ENCODE assay signal across 23 mouse cellular contexts in the genomic region with DNA sequence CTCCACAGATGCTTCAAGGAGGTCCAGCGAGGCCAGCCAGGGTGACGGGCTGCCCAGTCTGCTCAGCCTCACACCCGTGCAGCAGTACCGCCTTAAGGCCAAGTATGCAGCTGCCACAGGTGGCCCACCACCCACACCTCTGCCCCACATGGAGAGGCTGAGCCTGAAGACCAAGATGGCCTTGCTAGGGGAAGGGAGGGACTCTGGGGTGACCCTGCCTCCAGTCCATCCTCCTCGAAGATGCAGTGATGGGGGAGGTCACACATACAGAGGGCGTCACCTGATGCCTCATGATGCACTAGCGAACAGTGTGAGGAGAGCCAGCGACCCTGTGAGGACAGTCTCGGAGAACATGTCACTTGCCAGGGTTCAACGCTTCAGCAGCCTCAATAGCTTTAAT.
DNase-seq lines count a peak whose midpoint lies in the region; ATAC-seq lines count a peak whose summit lies in the region.
"Had no signal": no experiment of that assay in that cellular context is flagged by ENCODE, and none has a peak within 500 bp of the region (broad histone marks: within the 10 kb centered on the region; RNA-seq: fewer than 3 reads in every experiment).

No protein-coding gene starts in this region.

- no peak overlapping the region for H3K27ac ChIP-seq in kidney, embryonic 14.5 days (ENCODE audit: low read depth, low read length)
- no peak overlapping the region for H3K27ac ChIP-seq in midbrain, embryonic 11.5 days (ENCODE audit: low read depth, low read length)
- H3K27ac ChIP-seq in midbrain, embryonic 10.5 days (replicated peaks) = no peak overlapping the region
- no peak overlapping the region for H3K27ac ChIP-seq in midbrain, embryonic 14.5 days (replicated peaks; ENCODE audit: low read depth, low read length)
- H3K27ac ChIP-seq in midbrain, embryonic 16.5 days (ENCODE audit: low read length) = no peak overlapping the region
- H3K27ac ChIP-seq: embryonic facial prominence, embryonic 13.5 days; limb, embryonic 15.5 days; liver, embryonic 14.5 days; macrophage; neural tube, embryonic 13.5 days; stomach, embryonic 15.5 days had no signal

- H3K9ac ChIP-seq in kidney, embryonic 14.5 days (ENCODE audit: low read depth, low read length) = no peak overlapping the region
- no peak overlapping the region for H3K9ac ChIP-seq in midbrain, embryonic 11.5 days (ENCODE audit: low read length)
- H3K9ac ChIP-seq in midbrain, embryonic 14.5 days (replicated peaks; ENCODE audit: low read length) = no peak overlapping the region
- H3K9ac ChIP-seq in midbrain, embryonic 16.5 days (ENCODE audit: low read depth, low read length) = no peak overlapping the region
- H3K9ac ChIP-seq: embryonic facial prominence, embryonic 13.5 days; limb, embryonic 15.5 days; liver, embryonic 14.5 days; neural tube, embryonic 13.5 days; stomach, embryonic 15.5 days had no signal

- H3K27me3 ChIP-seq in kidney, embryonic 14.5 days (ENCODE audit: control insufficient read depth, insufficient read depth, low read length) = no peaks in the 10 kb centered on the region
- peaks cover 5% of the 10 kb centered on the region; the same call in 1 of the 2 replicates for H3K27me3 ChIP-seq in midbrain, embryonic 11.5 days (ENCODE audit: control insufficient read depth, insufficient read depth, low read length)
- peaks cover 72% of the 10 kb centered on the region for H3K27me3 ChIP-seq in midbrain, embryonic 10.5 days (ENCODE audit: low read depth, poor library complexity, severe bottlenecking)
- H3K27me3 ChIP-seq in midbrain, embryonic 14.5 days (ENCODE audit: control insufficient read depth, insufficient read depth, low read length) = no peaks in the 10 kb centered on the region
- no peaks in the 10 kb centered on the region for H3K27me3 ChIP-seq in midbrain, embryonic 16.5 days (ENCODE audit: control insufficient read depth, insufficient read depth, low read depth, low read length)
- H3K27me3 ChIP-seq: embryonic facial prominence, embryonic 13.5 days; limb, embryonic 15.5 days; neural tube, embryonic 13.5 days; stomach, embryonic 15.5 days had no signal

- no peak for DNase-seq in kidney, adult 8-10 months
- peak; percentile 47 for DNase-seq in midbrain, embryonic 11.5 days (ENCODE audit: low spot score, missing footprints)
- no peak for DNase-seq in midbrain, embryonic 10.5 days (ENCODE audit: low spot score)
- no peak for DNase-seq in midbrain, embryonic 14.5 days
- DNase-seq in c-Kit-positive CD71-positive TER-119-positive erythroid progenitor cells, embryonic 14.5 days (ENCODE audit: low spot score) = no peak
- DNase-seq: adrenal gland, adult 8-10 months; cerebellum, adult 18-20 months; cerebellum, postnatal 14 days; kidney, adult 11 months; kidney, postnatal 14 days; right cerebral cortex, adult 18-20 months; thymus, adult 2 months; thymus, postnatal 4 days had no signal

- peaks cover 35% of the 10 kb centered on the region for H3K36me3 ChIP-seq in kidney, embryonic 14.5 days (ENCODE audit: control insufficient read depth, insufficient read depth, low read length)
- peaks cover 36% of the 10 kb centered on the region for H3K36me3 ChIP-seq in midbrain, embryonic 11.5 days (ENCODE audit: control insufficient read depth, insufficient read depth, low read length)
- H3K36me3 ChIP-seq in midbrain, embryonic 10.5 days = peaks cover 100% of the 10 kb centered on the region
- H3K36me3 ChIP-seq in midbrain, embryonic 14.5 days (ENCODE audit: control insufficient read depth, insufficient read depth, low read length) = peaks cover 34% of the 10 kb centered on the region
- H3K36me3 ChIP-seq in midbrain, embryonic 16.5 days (ENCODE audit: control insufficient read depth, insufficient read depth, low read length) = no peaks in the 10 kb centered on the region

- H3K4me1 ChIP-seq in kidney, embryonic 14.5 days (ENCODE audit: control insufficient read depth, insufficient read depth, low read length) = no peaks in the 10 kb centered on the region
- no peaks in the 10 kb centered on the region for H3K4me1 ChIP-seq in midbrain, embryonic 11.5 days (ENCODE audit: control insufficient read depth, insufficient read depth, low read length)
- peaks cover 10% of the 10 kb centered on the region for H3K4me1 ChIP-seq in midbrain, embryonic 10.5 days
- H3K4me1 ChIP-seq in midbrain, embryonic 14.5 days (ENCODE audit: control insufficient read depth, insufficient read depth, low read length) = no peaks in the 10 kb centered on the region
- no peaks in the 10 kb centered on the region for H3K4me1 ChIP-seq in midbrain, embryonic 16.5 days (ENCODE audit: control insufficient read depth, insufficient read depth, low read length)
- H3K4me1 ChIP-seq: embryonic facial prominence, embryonic 13.5 days; limb, embryonic 15.5 days; neural tube, embryonic 13.5 days; stomach, embryonic 15.5 days had no signal

- H3K9me3 ChIP-seq in kidney, embryonic 14.5 days (ENCODE audit: control insufficient read depth, low read length) = no peaks in the 10 kb centered on the region
- H3K9me3 ChIP-seq in midbrain, embryonic 11.5 days (ENCODE audit: control insufficient read depth, low read length) = peaks cover 2% of the 10 kb centered on the region; the same call in 1 of the 2 replicates
- no peaks in the 10 kb centered on the region for H3K9me3 ChIP-seq in midbrain, embryonic 10.5 days (replicated peaks)
- no peaks in the 10 kb centered on the region for H3K9me3 ChIP-seq in midbrain, embryonic 14.5 days (ENCODE audit: control insufficient read depth, low read length)
- H3K9me3 ChIP-seq in midbrain, embryonic 16.5 days (replicated peaks; ENCODE audit: control insufficient read depth, low read length, poor library complexity, severe bottlenecking) = no peaks in the 10 kb centered on the region
- H3K9me3 ChIP-seq: embryonic facial prominence, embryonic 13.5 days; limb, embryonic 15.5 days; neural tube, embryonic 13.5 days; stomach, embryonic 15.5 days had no signal

- ATAC-seq in kidney, embryonic 14.5 days (ENCODE audit: low FRiP score, low TSS enrichment) = peak; percentile 39; the same call in 1 of the 2 replicates
- 0 out of 2 replicates have a peak, but pooled peaks have one; percentile 45 for ATAC-seq in midbrain, embryonic 11.5 days (ENCODE audit: low FRiP score)
- peak; percentile 49; the same call in 1 of the 2 replicates for ATAC-seq in midbrain, embryonic 14.5 days (ENCODE audit: low FRiP score, low TSS enrichment)
- ATAC-seq in midbrain, embryonic 16.5 days = peak; percentile 75; the same call in 1 of the 2 replicates
- ATAC-seq: activated CD4-positive, CD25-positive, alpha-beta regulatory T cell, adult 4 months; forebrain, embryonic 14.5 days had no signal

- H3K4me2 ChIP-seq in kidney, embryonic 14.5 days (replicated peaks; ENCODE audit: low read depth, low read length) = no peak overlapping the region
- no peak overlapping the region for H3K4me2 ChIP-seq in midbrain, embryonic 11.5 days
- no peak overlapping the region for H3K4me2 ChIP-seq in midbrain, embryonic 14.5 days (ENCODE audit: low read length)
- H3K4me2 ChIP-seq in midbrain, embryonic 16.5 days (ENCODE audit: low read length) = no peak overlapping the region
- H3K4me2 ChIP-seq: embryonic facial prominence, embryonic 13.5 days; limb, embryonic 15.5 days; neural tube, embryonic 13.5 days; stomach, embryonic 15.5 days had no signal

- H3K4me3 ChIP-seq in kidney, embryonic 14.5 days (ENCODE audit: low read length) = no peak overlapping the region
- no peak overlapping the region for H3K4me3 ChIP-seq in midbrain, embryonic 11.5 days (ENCODE audit: low read depth, low read length)
- no peak overlapping the region for H3K4me3 ChIP-seq in midbrain, embryonic 10.5 days
- no peak overlapping the region for H3K4me3 ChIP-seq in midbrain, embryonic 14.5 days (replicated peaks; ENCODE audit: low read depth, low read length)
- H3K4me3 ChIP-seq in midbrain, embryonic 16.5 days (ENCODE audit: low read depth, low read length) = no peak overlapping the region
- H3K4me3 ChIP-seq: embryonic facial prominence, embryonic 13.5 days; limb, embryonic 15.5 days; neural tube, embryonic 13.5 days; stomach, embryonic 15.5 days had no signal

- WGBS in kidney, embryonic 14.5 days = 89% methylated on average over 10 of the region's 10 CpGs
- 97% methylated on average over 10 of the region's 10 CpGs for WGBS in midbrain, embryonic 11.5 days
- WGBS in midbrain, embryonic 10.5 days = 94% methylated on average over 10 of the region's 10 CpGs
- WGBS in midbrain, embryonic 14.5 days = 99% methylated on average over 10 of the region's 10 CpGs
- 98% methylated on average over 10 of the region's 10 CpGs for WGBS in midbrain, embryonic 16.5 days
